Mouse (Mus musculus) frontal cortex, postnatal 10 days (tissue): ENCODE data around the gene Pou3f1.

Experiments
- DNase-seq, 2 experiments: peaks; one replicate each; pipeline ENCODE4 v3.0.0; 2022; ENCODE audit warnings: low spot score in 2 of 2, mixed read lengths in 1 of 2

Pou3f1 gene

DNA sequence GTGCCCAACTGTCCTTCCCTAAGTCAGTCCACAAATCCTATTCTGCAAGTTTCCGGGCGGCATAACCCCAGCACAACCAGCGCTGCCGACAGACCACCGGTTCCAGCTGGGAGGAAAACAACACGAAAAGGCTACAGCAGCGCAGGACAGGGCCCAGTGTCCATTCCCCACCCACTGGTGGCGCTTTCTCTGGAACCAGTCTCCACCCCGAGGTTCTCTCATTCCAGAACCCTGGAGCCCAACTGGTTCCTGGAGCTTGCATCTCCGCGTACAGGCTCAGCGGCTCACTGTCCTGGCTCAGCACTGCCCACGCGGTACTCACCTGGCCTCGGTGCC, at the start of gene Pou3f1:
TSS of gene Pou3f1 (plus strand) at position 290 of the 336 bp plus-strand sequence.
- no peak for DNase-seq

GRCm38 (mm10) chr4:124607166-124607565, 49.4 kb upstream of the Pou3f1 start:
- DNase-seq, result peak; percentile 32 to 44

GRCm38 (mm10) chr4:124610066-124610465, 46.5 kb upstream of the Pou3f1 start:
- DNase-seq, result no peak

- no peak for DNase-seq
Measured at GRCm38 (mm10) chr4:124610703-124611102, 45.9 kb upstream of the Pou3f1 start, which contains the start of gene 3100002H09Rik. Gene 3100002H09Rik, minus strand, starts transcription at chr4:124610803.

GRCm38 (mm10) chr4:124611768-124612167, 44.8 kb upstream of the Pou3f1 start:
- no peak for DNase-seq

GRCm38 (mm10) chr4:124614189-124614588, 42.4 kb upstream of the Pou3f1 start:
- DNase-seq, result no peak

- DNase-seq, result no peak
Measured at GRCm38 (mm10) chr4:124615406-124615960, 41.1 kb upstream of the Pou3f1 start.

GRCm38 (mm10) chr4:124615986-124616385, 40.6 kb upstream of the Pou3f1 start:
- no peak for DNase-seq

DNA sequence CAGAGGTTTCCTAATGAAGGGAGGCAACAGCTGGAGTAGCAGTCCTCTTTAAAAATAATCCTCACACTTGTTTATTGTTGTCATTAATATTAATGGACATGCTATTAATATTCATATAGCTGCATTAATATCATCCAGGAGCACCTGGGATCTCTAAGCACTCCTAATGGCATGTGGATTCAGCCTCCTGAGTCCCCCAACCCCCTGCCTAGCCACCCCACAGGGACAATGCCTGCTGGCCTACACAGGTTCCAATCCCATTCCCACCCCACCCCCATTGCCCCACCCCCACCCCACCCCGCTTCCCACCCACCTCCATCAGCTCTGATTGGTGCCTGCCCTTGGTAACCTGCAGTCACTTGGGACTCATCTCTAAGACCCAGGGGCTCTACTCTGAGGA, 40.0 kb upstream of the Pou3f1 start:
- no peak for DNase-seq

- DNase-seq, result no peak
Measured at GRCm38 (mm10) chr4:124618599-124618998, 38.0 kb upstream of the Pou3f1 start.

GRCm38 (mm10) chr4:124621406-124621805, 35.2 kb upstream of the Pou3f1 start:
- DNase-seq, result no peak

DNA sequence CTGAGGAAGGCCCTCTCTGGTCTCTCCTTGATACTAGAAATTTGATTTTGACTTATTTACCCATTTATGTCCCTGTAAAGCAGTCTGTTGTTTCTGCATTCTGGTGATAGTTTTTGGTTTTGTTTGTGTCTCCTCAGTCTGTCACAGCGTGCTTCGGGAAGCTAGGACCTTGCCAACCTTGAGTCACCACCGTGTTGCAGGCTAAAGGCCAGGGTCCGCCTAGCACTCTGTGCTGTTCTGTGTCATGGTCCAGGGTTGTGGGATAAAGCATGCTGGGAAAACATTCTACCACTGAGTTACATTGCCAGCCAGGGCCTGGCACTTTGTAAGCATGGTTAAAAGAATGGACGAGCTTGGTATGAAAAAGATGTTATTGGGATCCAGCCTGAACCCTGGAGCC, 34.0 kb upstream of the Pou3f1 start:
- DNase-seq, result no peak

DNA sequence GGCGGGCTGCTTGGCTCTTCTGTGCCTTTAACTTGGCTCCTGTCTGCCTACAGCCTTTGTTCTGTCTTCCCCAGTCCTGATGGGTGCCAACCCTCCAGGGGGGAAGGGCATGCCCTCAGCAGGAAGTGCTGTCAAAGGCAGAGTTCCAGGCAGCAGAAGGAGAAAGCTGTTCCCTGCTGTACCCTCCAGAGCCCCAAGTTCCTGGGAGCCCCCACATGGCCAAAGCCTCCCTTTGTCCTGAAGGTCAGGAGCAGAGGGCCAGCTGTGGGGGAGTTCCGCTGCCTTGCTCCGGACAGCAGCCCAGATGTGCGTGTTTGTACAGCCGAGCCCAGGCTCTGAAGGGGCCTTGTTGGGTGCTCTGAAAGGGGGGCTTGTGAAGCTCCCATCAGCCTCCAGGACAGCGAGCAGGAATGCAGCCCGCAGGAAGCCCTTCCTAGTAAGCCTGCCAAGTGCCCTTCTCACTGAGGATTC, 32.5 kb upstream of the Pou3f1 start:
- peak; percentile 45 to 54 for DNase-seq

DNA sequence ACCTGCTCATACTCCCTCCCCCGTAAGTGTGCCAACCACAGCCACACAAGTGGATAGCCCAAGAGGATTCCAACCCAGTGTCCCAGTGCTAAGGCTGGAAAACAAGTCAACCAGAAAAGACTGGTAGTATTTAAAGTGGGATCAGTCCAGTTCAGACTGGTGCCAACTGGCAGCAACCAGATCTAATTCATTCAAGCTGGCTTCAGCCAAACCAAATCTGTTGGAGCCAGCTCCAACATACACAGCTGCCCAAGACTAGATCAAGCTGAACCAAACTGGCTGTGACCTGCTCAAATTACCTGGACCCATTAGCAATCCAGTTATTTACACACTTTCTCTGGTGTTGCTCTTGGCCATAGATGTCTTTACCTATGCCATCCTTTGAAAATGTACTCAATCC, 29.8 kb upstream of the Pou3f1 start:
- no peak for DNase-seq

GRCm38 (mm10) chr4:124631456-124631855, 25.2 kb upstream of the Pou3f1 start:
- DNase-seq, result no peak

DNA sequence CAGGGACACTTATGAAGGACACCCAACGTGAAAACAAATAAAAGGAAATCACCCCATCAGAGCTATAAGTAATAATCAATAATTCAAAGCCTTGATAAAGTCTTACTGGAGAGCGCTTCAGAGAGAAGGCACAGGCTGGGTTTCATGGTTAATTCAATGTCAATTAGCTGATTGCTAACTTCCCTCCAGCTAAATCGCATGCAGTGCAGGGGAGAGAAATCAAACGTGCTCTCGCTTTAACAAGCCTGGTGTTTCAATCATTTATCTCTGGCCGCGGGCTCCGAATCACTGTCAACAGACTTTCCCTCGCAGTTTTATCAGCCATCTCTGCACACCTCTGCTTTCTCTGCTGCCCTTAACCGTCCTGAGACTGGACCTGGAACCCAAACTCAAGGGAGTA, 23.8 kb upstream of the Pou3f1 start:
- no peak for DNase-seq

GRCm38 (mm10) chr4:124633281-124633680, 23.3 kb upstream of the Pou3f1 start:
- DNase-seq, result no peak

GRCm38 (mm10) chr4:124639715-124640114, 16.9 kb upstream of the Pou3f1 start:
- DNase-seq, result no peak

DNA sequence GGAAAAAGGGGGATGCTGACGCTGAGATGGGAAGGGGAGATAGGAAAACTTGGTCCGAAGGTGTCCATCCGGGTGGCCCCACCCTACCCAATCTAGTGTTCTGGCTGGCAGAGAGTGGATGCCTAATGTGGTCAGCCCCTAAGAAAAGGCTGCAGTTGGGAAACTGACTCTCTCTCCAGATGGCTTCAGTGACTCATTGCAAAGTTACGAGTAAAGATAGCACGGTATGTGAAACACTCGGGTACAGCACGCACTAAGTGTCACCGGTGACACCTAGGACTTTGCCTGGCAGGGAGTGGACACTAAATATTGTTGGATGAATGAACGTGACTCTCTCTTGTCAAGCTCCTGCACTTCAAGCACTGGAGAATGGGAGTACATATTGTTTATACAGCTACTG, 12.7 kb upstream of the Pou3f1 start:
- no peak for DNase-seq

GRCm38 (mm10) chr4:124644974-124645433, 11.6 kb upstream of the Pou3f1 start:
- no peak for DNase-seq

DNA sequence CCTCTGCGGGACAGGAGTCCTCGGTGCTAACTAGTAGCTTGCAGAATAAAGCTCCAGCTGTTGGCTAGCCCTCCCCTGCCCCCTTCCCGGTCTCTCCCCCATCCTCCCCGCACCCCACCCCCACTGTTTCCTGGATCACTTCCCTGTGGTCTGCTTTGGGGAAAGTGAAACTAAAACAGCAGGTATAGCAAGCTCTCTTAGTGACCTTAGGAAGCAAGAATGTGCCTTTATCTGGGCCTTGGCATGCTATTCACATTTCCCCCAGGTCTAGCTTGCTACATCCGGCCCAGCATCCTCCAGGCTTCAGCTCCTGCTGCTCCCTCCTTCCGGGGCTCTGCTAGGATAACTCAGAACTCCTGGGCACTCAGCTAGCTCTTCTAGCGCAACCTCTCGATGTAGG, 10.0 kb upstream of the Pou3f1 start:
- DNase-seq, result no peak

DNA sequence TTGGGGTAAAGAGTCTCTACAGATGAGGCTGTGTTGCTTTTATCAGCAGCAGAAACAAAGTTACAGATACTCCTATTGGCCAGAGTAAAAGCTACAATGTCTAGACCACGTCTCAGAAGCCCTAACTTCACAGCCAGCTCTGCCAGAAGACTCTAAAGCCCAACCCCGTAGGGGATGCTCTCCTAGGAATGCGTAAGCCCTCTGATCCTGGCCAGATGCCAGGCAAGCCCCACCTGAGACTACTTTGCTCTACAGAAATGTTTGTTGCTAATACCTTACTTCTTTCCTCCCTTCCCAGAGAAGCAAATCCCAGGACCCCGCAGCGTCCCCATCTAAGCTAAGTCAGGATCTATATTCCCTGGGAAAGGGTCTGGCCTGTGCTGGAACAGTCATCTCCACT, 8.7 kb upstream of the Pou3f1 start:
- DNase-seq, result no peak

GRCm38 (mm10) chr4:124652886-124653285, 3.7 kb upstream of the Pou3f1 start:
- DNase-seq, result no peak
